Mouse (Mus musculus): ENCODE data around the gene Crb3. TPM values are rescaled to one million over a fixed set of nuclear protein-coding genes. Genes with fewer than 3 reads are reported as not detected.
A peak's percentile ranks its signal among the peaks of the same experiment; 100 is the strongest.

The Crb3 gene
- total RNA-seq, 2 experiments from 2014 or later, result 0.22 to 0.29 TPM

DNA sequence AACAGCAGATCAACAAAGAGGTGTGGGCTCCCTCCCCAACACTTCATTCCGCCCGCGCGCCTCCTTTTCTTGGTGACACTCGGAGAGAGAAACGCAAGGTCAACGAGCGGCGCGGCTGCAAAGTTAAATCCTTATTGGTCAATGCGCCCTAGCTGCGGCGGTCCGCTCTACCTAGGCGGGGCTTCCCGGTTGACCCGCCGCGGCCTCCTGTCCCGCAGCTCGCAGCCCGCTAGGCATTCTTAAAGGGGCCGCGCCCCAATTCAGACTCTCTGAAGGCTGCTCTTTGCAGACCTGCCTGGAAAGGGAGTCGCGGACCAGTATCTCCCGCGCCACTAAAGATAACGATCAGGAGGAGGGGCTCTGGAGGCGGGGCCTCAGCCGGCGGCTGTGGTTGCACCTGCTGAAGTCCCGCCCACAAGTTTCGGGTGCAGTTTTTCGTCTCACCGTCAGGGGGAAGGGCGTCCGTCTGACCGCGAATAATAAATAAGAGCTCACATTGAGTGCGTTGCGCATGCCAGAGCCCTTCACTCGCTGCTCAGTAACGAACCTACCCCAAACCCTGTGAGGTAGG, 1.4 kb downstream of the Crb3 start:
- intact Hi-C loops (cut with DNase I), result loop anchor here (5.0 kb wide), 1 partner anchor 37 kb away; no protein-coding TSS in a partner anchor
- peak; percentile 92 to 95 for DNase-seq

DNA sequence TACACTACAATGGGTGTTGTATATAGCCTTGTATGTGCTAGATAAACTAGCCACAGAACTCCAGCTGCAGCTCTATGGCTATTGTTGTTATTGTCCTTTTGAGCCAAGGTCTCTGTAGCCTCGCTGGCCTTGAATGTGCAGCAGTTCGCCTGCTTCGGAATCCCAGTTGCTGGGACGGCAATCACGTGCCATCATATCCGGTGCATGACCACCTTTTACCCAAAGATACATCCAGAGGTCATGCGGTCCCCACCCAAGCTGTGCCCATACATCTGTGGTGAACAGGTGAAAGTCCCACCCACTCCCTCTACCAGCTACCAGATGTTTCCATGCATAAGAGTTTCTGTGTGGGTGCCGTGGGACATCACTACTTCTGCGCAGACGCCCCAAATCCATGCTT, 2.2 kb downstream of the Crb3 start:
- intact Hi-C loops (cut with DNase I), result loop anchor here (5.0 kb wide), 1 partner anchor 36 kb away; no protein-coding TSS in a partner anchor
- no peak for DNase-seq

DNA sequence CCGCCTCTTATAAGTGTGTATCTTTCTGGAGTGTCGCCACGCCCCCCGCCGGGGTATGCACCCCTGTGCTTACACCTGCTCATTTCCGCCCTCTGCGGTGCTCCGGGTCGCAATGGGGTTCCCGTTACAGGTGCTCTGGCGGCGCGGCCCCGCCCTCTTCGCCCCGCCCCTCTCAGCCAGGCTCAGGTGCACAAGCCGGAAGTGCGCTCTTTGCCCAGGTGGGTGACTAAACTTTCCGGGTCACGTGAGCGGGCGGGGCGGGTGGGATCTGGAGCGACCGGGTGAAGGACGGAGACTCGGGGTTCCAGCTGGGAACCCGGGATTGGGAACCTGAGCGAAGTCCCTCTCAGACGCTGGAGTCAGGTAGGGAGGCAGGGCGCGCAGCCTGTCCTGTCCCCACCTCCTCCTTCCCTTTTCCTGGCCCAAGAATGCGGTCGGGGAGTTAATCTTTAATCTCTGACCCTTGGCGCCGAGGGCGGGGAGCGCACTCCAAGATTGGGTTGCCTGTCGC, 3.2 kb downstream of the Crb3 start:
- intact Hi-C loops (cut with DNase I), result loop anchor here (5.0 kb wide), 1 partner anchor 35 kb away; no protein-coding TSS in a partner anchor
- no peak for DNase-seq

DNA sequence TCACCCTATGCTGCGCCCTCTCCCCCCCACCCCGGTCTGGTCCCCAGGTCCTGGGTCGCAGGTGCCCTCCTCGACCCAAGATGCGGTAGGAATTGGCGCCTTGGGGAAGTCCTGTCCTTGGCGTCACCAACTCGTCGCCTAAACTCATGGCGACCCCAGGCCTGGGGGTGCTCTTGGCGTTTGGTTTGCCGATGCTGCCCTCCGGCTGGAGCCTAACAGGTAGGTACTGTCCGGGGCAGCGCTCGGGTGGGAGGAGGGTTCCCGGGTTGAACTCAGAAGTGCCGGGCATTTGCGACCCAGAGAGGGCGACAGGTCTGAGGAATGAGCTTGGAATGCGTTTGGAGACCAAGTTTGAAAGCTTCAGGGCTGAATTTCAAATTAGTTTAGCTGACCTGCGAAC, 3.6 kb downstream of the Crb3 start:
- intact Hi-C loops (cut with DNase I), result loop anchor here (5.0 kb wide), 1 partner anchor 35 kb away; no protein-coding TSS in a partner anchor
- DNase-seq, result no peak

DNA sequence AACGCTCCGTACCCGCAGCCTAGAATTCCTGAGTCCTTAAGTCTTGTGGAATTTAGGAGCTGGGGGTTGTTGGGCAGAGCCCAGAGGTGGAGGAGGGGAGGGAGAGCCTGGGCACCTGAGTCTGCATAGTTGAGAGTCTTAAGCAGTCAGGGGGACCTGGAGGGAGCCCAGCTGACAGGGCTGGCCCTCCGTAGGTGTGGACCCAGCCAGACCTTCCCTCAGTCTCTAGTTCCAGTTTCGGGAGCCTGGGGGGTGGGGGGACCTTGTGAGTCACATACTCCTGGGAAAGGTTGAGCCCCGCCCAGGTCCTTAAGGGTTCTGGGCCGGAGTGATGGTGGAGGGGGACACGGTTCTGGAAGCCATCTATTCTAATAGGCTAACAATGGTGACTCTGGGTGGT, 4.1 kb downstream of the Crb3 start:
- intact Hi-C loops (cut with DNase I), result loop anchor here (5.0 kb wide), 1 partner anchor 34 kb away; no protein-coding TSS in a partner anchor
- DNase-seq, result no peak

DNA sequence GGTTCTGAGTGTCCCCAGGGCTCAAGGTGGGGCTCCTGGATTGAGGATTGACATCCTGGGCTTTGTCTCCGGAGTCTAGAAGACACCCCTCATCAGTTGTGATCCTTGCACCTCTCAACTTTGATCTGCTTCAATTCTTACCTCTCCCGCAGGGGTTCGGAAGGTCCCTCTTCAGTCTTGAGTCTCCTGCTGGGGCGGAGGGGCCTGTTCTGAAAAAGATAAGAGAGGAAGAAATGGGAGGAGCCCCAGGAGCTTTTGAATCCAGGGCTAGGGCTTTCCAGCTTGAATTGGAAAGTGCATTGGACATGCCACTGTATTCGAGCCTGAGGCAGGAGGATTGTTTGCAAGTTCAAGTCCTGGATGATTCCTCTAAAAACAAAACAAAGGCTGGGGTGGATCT, 8.0 kb downstream of the Crb3 start:
- DNase-seq, result no peak
- intact Hi-C loops (cut with DNase I), result no loop called here

DNA sequence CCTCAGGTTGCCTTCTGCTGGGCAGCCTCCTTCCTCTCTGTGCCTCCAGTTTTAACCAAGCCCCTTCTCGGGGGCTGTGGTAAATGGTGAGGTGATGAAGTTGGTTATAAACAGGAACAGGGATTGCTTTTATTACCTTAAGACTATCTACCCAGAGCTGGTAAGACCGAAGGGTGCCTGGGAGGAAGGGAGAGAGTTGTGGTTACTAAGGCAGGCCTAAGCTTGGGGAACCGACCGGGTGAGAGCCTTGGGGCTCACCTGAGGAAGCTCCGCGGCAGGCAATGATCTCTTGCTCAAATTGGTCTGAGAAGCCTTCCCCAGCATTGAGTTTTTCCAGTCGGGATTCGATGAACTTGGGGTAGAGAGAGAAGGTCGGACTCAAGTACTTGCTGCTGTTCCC, 11.4 kb downstream of the Crb3 start:
- intact Hi-C loops (cut with DNase I), result no loop called here
- DNase-seq, result no peak

DNA sequence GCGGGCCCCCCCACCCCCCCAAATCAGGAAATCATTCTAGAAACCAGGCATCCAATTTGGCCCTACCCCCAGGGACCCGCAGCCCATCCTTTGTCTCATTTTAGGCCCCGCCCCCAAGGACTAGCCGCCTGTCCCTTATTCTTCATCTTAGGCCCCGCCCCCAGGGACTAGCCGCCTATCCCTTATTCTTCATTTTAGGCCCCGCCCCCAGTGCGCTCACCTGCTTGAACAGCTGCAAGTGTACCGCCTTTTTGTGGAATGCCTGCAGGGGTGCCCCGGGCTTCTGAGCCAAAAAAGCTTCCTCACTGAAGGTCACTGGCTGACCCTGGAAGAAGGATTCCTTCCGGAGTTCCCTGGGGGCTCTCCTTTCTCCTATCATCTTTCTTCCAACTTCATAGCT, 11.8 kb downstream of the Crb3 start:
- DNase-seq, result no peak
- intact Hi-C loops (cut with DNase I), result no loop called here

DNA sequence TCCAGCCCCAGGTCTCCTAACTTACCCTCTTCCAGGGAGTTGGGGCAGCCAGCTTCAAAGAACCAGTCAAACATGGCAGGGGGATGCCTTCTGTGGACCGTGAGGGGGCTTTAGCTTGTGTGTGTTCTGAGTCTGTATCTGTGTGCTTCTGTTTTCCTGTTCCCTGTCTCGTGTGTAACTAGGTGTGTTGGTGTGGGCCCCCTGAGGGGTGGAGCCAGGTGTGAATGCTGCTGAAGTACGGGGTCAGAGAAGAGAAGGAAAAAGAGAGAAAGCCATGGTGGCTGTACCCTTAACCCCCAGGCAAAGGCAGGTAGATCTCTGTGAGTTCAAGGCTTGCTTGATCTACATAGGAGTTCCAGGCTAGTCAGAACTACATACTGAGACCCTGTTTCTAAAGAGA, 18.0 kb downstream of the Crb3 start:
- no peak for DNase-seq
- intact Hi-C loops (cut with DNase I), result no loop called here

DNA sequence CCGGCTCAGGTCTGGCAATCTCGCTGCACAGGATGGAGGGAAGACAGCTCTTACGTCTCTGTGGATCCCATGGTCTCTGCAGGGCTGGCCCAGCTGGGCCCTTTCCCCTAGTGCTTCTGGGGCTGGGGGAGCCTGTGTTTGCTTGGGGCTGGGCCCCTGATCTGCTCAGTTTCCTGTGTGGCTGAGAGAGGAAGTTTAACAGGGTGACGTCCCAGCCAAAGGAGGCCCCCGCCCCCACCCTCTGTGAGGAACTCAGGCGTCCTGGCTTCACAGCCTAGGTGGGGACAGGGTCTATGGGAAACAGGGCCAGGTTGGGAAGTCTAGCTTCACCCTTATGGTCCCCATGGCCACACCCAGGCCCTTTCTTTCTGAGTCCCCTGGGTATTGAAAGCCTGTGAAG, 19.4 kb downstream of the Crb3 start, which contains the start of gene Dennd1c:
Dennd1c (minus strand) TSS at position 179 of the 400 bp plus-strand sequence.
- intact Hi-C loops (cut with DNase I), result no loop called here
- DNase-seq, result peak in 1 of 2 experiments; percentile 25

DNA sequence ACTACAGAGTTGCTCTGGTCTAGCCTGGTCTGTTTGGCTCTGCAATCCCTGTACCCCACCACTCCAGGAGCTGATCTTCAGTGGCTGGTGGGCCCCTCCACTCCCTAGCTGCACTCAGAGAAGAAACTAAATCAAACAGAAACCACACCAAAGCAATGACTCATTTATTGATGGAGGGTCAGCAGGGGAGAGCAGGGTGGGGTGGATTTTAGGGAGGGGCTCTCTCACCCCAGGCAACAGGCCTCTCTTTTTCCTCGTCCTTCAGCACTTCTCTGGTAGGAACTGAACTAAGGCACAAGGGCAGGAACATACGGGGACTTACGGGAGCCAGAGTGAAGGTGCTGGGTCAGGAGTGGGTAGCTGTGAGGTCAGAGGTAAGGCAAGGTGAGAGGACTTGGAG, 21.0 kb downstream of the Crb3 start:
- DNase-seq, result no peak
- intact Hi-C loops (cut with DNase I), result no loop called here

DNA sequence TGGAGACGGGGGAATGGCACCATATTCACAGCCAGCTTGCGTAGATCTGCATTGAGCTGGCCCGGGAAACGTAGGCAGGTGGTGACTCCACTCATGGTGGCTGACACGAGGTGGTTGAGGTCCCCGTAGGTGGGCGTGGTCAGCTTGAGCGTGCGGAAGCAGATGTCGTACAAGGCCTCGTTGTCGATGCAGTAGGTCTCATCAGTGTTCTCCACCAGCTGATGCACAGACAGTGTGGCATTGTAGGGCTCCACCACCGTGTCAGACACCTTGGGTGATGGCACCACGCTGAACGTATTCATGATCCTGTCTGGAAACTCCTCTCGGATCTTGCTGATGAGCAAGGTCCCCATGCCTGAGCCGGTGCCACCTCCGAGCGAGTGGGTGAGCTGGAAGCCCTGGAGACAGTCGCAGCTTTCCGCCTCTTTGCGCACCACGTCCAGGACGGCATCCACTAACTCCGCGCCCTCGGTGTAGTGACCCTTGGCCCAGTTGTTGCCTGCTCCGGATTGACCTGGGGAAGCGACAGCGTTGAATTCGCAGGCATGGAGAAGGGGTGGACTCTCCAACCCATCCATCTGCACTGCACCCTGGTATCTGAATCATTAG, 22.4 kb downstream of the Crb3 start:
- no peak for DNase-seq
- intact Hi-C loops (cut with DNase I), result no loop called here

DNA sequence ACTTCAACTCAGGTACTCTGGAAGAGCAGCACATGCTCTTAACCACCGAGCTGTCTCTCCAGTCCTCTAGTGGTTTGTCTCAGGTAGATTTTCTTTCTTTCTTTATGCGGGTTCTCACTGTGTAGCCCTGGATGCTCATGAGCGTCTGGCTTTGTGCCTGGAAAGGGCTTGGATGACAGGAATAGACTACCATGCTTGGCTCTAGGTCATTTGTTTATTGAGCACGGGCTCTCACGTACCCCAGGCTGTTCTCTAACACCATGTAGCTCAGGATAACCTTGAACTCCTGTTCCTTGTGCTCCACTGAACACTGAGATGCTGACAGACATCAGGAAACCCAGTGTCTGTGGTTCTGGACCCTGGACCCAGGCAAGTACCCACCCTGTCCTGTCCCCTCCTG, 23.6 kb downstream of the Crb3 start:
- no peak for DNase-seq
- intact Hi-C loops (cut with DNase I), result no loop called here

DNA sequence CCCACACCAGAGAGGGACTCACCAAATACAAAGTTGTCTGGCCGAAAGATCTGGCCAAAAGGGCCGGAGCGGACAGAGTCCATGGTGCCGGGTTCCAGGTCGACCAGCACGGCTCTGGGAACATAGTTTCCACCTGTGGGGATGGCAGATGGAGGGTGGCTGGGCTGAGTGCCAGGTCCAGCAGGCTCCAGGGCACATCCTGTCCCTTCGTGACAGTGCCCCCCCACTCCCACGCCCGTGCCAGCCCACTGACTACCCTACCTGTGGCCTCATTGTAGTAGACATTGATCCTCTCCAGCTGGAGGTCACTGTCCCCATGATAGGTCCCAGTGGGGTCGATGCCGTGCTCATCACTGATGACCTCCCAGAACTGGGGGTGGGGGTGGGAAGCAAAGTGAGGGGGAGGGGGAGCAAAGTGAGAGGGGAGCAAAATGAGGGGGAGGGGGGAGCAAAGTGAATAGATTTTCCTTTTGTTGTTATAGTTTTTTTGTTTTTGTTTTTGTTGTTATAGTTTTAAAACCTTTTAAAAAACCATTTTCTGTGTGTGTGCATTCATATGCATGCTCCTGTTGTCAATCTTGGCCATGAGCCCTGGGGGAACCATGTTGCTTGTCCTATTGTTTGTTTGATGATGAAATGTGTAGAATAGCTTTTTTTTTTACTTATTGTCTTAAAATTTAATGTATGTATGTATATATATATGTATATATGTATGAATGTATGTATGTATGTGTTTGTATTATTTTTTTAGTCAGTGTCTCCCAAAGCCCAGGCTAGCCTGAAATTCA, 27.3 kb downstream of the Crb3 start:
- no peak for DNase-seq
- intact Hi-C loops (cut with DNase I), result no loop called here

DNA sequence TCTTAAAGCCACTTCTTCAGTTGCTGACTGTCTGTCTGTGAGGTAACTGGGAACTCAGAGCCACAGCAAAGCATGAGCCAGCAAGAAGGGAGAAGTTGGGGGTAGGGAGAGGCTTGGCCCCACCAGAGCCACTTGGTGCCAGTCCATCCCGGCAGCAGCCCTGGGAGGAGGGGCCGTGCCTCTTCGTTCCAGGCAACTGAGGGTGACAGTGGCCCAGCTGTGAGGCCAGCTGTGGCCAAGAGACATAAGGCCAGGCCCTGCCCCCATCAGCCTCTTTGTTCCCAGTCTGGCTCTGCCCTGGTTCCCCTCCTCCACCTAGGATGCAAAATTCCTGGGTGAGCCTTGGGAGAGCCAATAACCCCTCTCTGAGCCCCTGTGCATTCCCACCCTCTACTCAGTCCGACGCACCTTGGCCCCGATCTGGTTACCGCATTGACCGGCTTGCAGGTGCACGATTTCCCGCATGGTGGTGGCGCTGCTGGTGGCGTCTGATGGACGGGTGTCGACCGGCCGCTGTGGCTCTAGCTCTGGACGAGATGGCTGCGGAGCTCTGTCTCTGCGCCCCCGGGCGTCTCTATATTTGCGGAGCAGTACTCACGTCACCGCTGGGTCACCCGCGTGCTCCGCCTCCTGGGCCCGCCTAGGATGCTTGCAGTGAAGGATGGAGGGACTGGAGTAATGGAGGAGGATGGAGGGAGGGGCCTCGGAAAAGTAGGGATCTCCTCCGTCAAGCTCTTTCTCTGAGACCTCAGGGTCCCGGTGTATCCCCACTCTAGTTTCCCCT, 28.3 kb downstream of the Crb3 start, which contains the start of gene Tubb4a:
Tubb4a (minus strand) TSS at position 734 of the 784 bp plus-strand sequence.
- peak; percentile 45 to 52 for DNase-seq
- intact Hi-C loops (cut with DNase I), result no loop called here

DNA sequence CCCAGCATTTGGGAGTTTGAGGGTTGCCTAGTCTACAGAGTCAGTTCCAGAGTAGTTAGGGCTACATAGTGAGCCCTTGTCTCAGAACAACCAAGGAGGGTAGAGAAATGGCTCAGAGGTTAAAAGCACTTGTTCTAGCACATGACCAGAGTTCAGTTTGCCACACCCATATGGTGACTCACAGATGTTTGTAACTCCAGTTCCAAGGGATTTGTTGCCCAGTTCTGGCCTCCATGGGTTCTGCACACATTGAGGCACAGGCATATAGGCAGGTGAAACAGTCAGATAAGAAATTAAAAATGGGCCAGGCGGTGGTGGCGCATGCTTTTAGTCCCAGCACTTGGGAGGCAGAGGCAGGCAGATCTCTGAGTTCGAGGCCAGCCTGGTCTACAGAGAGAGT, 35.3 kb downstream of the Crb3 start:
- DNase-seq, result no peak
- intact Hi-C loops (cut with DNase I), result no loop called here

DNA sequence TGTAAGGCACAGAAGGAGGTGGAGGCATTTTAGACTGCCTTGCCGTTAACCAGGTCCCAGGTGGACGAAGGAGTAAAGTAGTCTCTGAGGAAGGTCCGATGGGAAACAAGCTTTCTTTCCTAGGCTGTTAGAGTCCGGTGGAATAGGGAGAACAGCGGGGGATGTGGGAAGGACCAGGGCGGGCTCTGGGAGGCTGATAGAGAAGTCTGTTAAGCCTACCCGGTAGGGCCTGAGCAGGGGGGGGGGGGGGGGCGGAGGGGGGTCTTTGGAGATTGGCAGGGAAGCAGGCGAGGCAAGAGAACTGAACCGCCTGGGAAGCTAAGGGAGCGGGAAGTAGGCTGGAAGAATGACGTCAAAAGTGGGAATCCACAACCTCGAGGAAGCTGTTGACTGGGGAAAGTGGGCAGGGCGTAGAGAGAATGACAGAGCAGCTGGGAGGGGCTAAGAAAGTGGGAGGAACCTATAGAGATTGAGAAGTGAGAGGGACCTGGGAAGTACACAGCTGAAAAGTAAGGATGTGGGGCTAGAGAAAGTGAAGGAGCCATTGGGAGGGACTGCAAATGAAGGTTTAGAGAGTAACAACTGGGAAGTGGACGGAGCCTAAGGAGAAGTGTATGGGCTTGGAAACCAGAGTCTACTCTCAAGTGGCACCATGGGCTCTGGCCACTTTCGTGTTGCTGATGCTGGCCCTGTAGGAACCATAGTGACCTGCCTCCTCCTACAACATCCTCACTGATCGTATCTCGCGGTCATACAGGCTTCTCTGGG, 37.1 kb downstream of the Crb3 start:
- intact Hi-C loops (cut with DNase I), result loop anchor here (1.0 to 5.0 kb wide), 3 partner anchors 34 to 236 kb away; no protein-coding TSS in a partner anchor
- DNase-seq, result peak; percentile 45 to 61

DNA sequence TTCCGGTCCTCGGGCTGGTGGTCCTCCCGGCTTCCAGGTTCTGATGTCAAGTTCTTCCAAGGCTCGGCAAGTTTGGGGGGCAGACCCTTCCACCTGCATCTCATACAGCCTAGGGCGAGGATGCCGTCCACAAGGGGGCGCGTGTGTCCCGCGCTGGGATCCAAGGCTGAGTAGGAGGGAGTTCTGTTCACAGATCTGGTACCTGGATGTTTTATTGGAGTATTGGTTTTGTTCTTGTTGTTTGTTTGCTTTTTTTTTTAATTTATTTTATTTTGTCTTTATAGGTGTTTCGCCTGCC, 37.7 kb downstream of the Crb3 start:
- DNase-seq, result peak; percentile 90 to 92
- intact Hi-C loops (cut with DNase I), result loop anchor here (1.0 to 5.0 kb wide), 3 partner anchors 34 to 236 kb away; no protein-coding TSS in a partner anchor

DNA sequence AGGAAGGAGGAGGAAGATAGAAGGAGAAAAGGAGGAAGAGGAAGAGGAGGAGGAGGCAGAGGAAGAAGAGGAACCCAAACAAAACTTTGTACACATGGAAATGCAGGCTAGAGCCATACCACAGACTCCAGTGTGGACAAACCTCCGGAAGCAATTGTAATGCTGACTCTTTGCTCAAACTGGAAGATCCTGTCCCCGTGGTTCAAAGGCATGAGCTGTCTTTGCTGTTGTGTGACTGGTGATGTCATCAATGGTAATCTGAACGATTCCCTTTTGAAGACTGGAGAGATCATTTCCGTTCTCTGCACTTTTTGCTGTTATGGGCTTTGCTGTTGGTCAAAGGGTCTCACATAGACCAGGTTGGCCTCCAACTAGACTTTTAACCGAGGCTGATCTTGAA, 39.4 kb downstream of the Crb3 start:
- no peak for DNase-seq
- intact Hi-C loops (cut with DNase I), result loop anchor here (5.0 kb wide), 2 partner anchors 36 to 234 kb away; no protein-coding TSS in a partner anchor
